17 mouse cellular contexts compared by ENCODE assay signal in genomic region chr4:107458907-107459306, GRCm38 (mm10). TPM values are rescaled to one million over a fixed set of nuclear protein-coding genes. Genes with fewer than 3 reads are reported as not detected.
DNase-seq lines count a peak whose midpoint lies in the region; ATAC-seq and TF ChIP-seq lines count a peak whose summit lies in the region.
"Had no signal": no experiment of that assay in that cellular context is flagged by ENCODE, and none has a peak within 500 bp of the region (broad histone marks: within the 10 kb centered on the region; RNA-seq: fewer than 3 reads in every experiment).

No protein-coding gene starts in this region.

- H3K27ac ChIP-seq in ES-Bruce4 (ENCODE audit: insufficient read depth, low read length), result no peak overlapping the region
- H3K27ac ChIP-seq in midbrain, postnatal 0 days (ENCODE audit: low read depth, low read length), result no peak overlapping the region
- H3K27ac ChIP-seq: forebrain, embryonic 12.5 days; lung, embryonic 15.5 days; midbrain, embryonic 13.5 days; neural tube, embryonic 12.5 days had no signal

- TF ChIP-seq CTCF in ES-Bruce4 (IDR thresholded peaks at IDR 0.05; ENCODE audit: low read depth, low read length), result no peak
- TF ChIP-seq CTCF in midbrain, postnatal 0 days (IDR thresholded peaks at IDR 0.05), result no peak

- no peaks in the 10 kb centered on the region for H3K36me3 ChIP-seq in ES-Bruce4 (ENCODE audit: control insufficient read depth, insufficient read depth, low read length, poor library complexity, severe bottlenecking)
- H3K36me3 ChIP-seq in erythroblast, embryonic 14.5 days (ENCODE audit: control insufficient read depth), result no peaks in the 10 kb centered on the region; the same call in 1 of the 2 replicates
- H3K36me3 ChIP-seq in midbrain, postnatal 0 days (ENCODE audit: insufficient read depth, low read length), result no peaks in the 10 kb centered on the region
- H3K36me3 ChIP-seq: forebrain, embryonic 12.5 days; lung, embryonic 15.5 days; midbrain, embryonic 13.5 days; neural tube, embryonic 12.5 days had no signal

- 90% methylated on average over 17 of the region's 17 CpGs for WGBS in midbrain, postnatal 0 days

- H3K4me1 ChIP-seq in ES-Bruce4 (ENCODE audit: control insufficient read depth, insufficient read depth, low read length), result no peaks in the 10 kb centered on the region
- peaks cover 44% of the 10 kb centered on the region for H3K4me1 ChIP-seq in erythroblast, embryonic 14.5 days (ENCODE audit: control insufficient read depth)
- H3K4me1 ChIP-seq in midbrain, postnatal 0 days (ENCODE audit: insufficient read depth, low read length), result no peaks in the 10 kb centered on the region
- H3K4me1 ChIP-seq: lung, embryonic 15.5 days; midbrain, embryonic 13.5 days had no signal

- peak; percentile 26 for DNase-seq in adrenal gland, postnatal 10 days
- no peak for DNase-seq in adrenal gland, adult 18-20 months (ENCODE audit: low spot score in 2 of 2)
- no peak for DNase-seq in lung, postnatal 36 days
- DNase-seq in urinary bladder, postnatal 4 days (ENCODE audit: low spot score in 2 of 2), result no peak
- DNase-seq in midbrain, postnatal 0 days (ENCODE audit: low spot score), result no peak
- DNase-seq: B cell, adult 2 months; embryo, embryonic 11 days; gastrocnemius, postnatal 14 days; kidney, postnatal 10 days had no signal

- H3K4me2 ChIP-seq in midbrain, postnatal 0 days (ENCODE audit: low read depth, low read length, poor library complexity, severe bottlenecking), result no peak overlapping the region
- H3K4me2 ChIP-seq: forebrain, embryonic 12.5 days; lung, embryonic 15.5 days; midbrain, embryonic 13.5 days; neural tube, embryonic 12.5 days had no signal

- no peaks in the 10 kb centered on the region for H3K9me3 ChIP-seq in ES-Bruce4 (replicated peaks; ENCODE audit: control insufficient read depth, insufficient read depth, low read length, poor library complexity, severe bottlenecking)
- peaks cover 8% of the 10 kb centered on the region; the same call in 1 of the 2 replicates for H3K9me3 ChIP-seq in erythroblast, embryonic 14.5 days (ENCODE audit: control insufficient read depth, low read length)
- no peaks in the 10 kb centered on the region for H3K9me3 ChIP-seq in midbrain, postnatal 0 days (ENCODE audit: low read length)
- H3K9me3 ChIP-seq: forebrain, embryonic 12.5 days; lung, embryonic 15.5 days; midbrain, embryonic 13.5 days; neural tube, embryonic 12.5 days had no signal

- no peak for TF ChIP-seq EP300 in ES-Bruce4 (IDR thresholded peaks at IDR 0.05; ENCODE audit: insufficient read depth, low read depth, low read length)

- TF ChIP-seq POLR2A in ES-Bruce4 (IDR thresholded peaks at IDR 0.05; ENCODE audit: insufficient read depth, low read length), result no peak

- 0 out of 2 replicates have a peak overlapping the region, but pooled peaks have one; percentile 3 for H3K4me3 ChIP-seq in ES-Bruce4 (ENCODE audit: low read depth, low read length)
- peak overlapping the region; percentile 49 for H3K4me3 ChIP-seq in erythroblast, embryonic 14.5 days (replicated peaks)
- no peak overlapping the region for H3K4me3 ChIP-seq in midbrain, postnatal 0 days (ENCODE audit: low read depth, low read length)
- H3K4me3 ChIP-seq: forebrain, embryonic 12.5 days; lung, embryonic 15.5 days; midbrain, embryonic 13.5 days; neural tube, embryonic 12.5 days had no signal

- H3K9ac ChIP-seq in ES-Bruce4 (ENCODE audit: low read depth, poor library complexity, severe bottlenecking), result no peak overlapping the region
- H3K9ac ChIP-seq in midbrain, postnatal 0 days (replicated peaks; ENCODE audit: low read length, poor library complexity, severe bottlenecking), result no peak overlapping the region
- H3K9ac ChIP-seq: forebrain, embryonic 12.5 days; lung, embryonic 15.5 days; midbrain, embryonic 13.5 days; neural tube, embryonic 12.5 days had no signal

- H3K27me3 ChIP-seq in ES-Bruce4 (ENCODE audit: control insufficient read depth, insufficient read depth, low read length, poor library complexity, severe bottlenecking), result no peaks in the 10 kb centered on the region
- H3K27me3 ChIP-seq in erythroblast, embryonic 14.5 days (ENCODE audit: control insufficient read depth), result peaks cover 3% of the 10 kb centered on the region; the same call in 1 of the 2 replicates
- no peaks in the 10 kb centered on the region for H3K27me3 ChIP-seq in midbrain, postnatal 0 days (ENCODE audit: insufficient read depth, low read length)
- H3K27me3 ChIP-seq: lung, embryonic 15.5 days; midbrain, embryonic 13.5 days; neural tube, embryonic 12.5 days had no signal

- peak; percentile 60 for ATAC-seq in megakaryocyte progenitor cell, adult 5-6 weeks (replicated peaks; ENCODE audit: poor library complexity)
- ATAC-seq in midbrain, postnatal 0 days (ENCODE audit: low FRiP score), result no peak
- ATAC-seq: midbrain, embryonic 13.5 days had no signal

RNA-seq across cellular contexts. Expression of gene Glis1, which starts 24.5 kb away (rescaled TPM):
- under 1 TPM; 0.27 to 0.73 TPM for total RNA-seq in adrenal gland, postnatal 10 days (2021)
- 1 to 10 TPM in 1 of 2 experiments, under 1 TPM in 1; 0.23 to 1.1 TPM for total RNA-seq in adrenal gland, adult 18-20 months (2021)
- polyA plus RNA-seq in ES-Bruce4 (2011; ENCODE audit: insufficient read depth, insufficient read length, low read depth, missing spikeins), result 0.28 and 0.79 TPM in 2 replicates
- 0.21 and 0.24 TPM in 2 replicates for polyA plus RNA-seq in erythroblast, embryonic 14.5 days (2012)
- 0.05 TPM in 2 replicates for total RNA-seq in megakaryocyte progenitor cell, adult 5-6 weeks (2015)
- not detected in 2 replicates for total RNA-seq in megakaryocyte progenitor cell, adult 5-6 weeks (2017)
- 1.4 and 1.8 TPM in 2 replicates for total RNA-seq in midbrain, postnatal 0 days (2014; rRNA removed)
- 1.5 and 2.1 TPM in 2 replicates for polyA plus RNA-seq in midbrain, postnatal 0 days (2015; fragmentation: Nextera tagmentation; extraction: Ambion mirVana)
- total RNA-seq: hematopoietic stem cell, adult 5-6 weeks had no signal
